Mouse (Mus musculus) heart, postnatal 0 days (tissue): ENCODE results near the gene Igfbp4. TPM values are rescaled to one million over a fixed set of nuclear protein-coding genes. Genes with fewer than 3 reads are reported as not detected.

Experiments used
- ATAC-seq: fragments of 200-750 bp; cut with Nextera tagmentation; 2 replicates; pipeline ENCODE4 v1.8.0; 2017; ENCODE audit warnings: low read depth, moderate number of reproducible peaks, moderate library complexity; ENCODE audit not compliant: insufficient read depth
- DNase-seq: peaks from one replicate; pipeline ENCODE4 v3.0.0-alpha.2; 2016; ENCODE audit warnings: low spot score
- H3K27ac ChIP-seq: fragments of 300-500 bp; sonication (generic); 2 replicates; pipeline ENCODE4 v1.5.1; 2014; ENCODE audit warnings: low read depth, mild to moderate bottlenecking
- H3K27me3 ChIP-seq: fragments of 300-500 bp; sonication (generic); 2 replicates; pipeline ENCODE4 v1.6.1; 2014; ENCODE audit warnings: low read length, mixed read lengths; ENCODE audit not compliant: control insufficient read depth, insufficient read depth
- H3K36me3 ChIP-seq: fragments of 300-500 bp; sonication (generic); replicated peaks from 2 replicates; pipeline ENCODE4 v1.6.1; 2014; ENCODE audit warnings: low read length, mixed read lengths; ENCODE audit not compliant: control insufficient read depth, insufficient read depth
- H3K4me1 ChIP-seq: fragments of 300-500 bp; sonication (generic); 2 replicates; pipeline ENCODE4 v1.6.1; 2014; ENCODE audit warnings: antibody characterized with exemption; ENCODE audit not compliant: control insufficient read depth, insufficient read depth
- H3K4me2 ChIP-seq: fragments of 300-500 bp; sonication (generic); 2 replicates; pipeline ENCODE4 v1.6.1; 2014; ENCODE audit warnings: low read depth, mild to moderate bottlenecking, low read length, moderate library complexity
- H3K4me3 ChIP-seq: fragments of 300-500 bp; sonication (generic); 2 replicates; pipeline ENCODE4 v1.5.1; 2014; ENCODE audit warnings: low read depth, low read length
- H3K9ac ChIP-seq: fragments of 300-500 bp; sonication (generic); replicated peaks from 2 replicates; pipeline ENCODE4 v1.6.1; 2014; ENCODE audit warnings: low read depth, low read length, mixed read lengths
- H3K9me3 ChIP-seq: fragments of 300-500 bp; sonication (generic); replicated peaks from 2 replicates; pipeline ENCODE4 v1.6.1; 2016; ENCODE audit warnings: low read length; ENCODE audit not compliant: control insufficient read depth
- CTCF ChIP-seq: IDR thresholded peaks from 2 replicates; pipeline ENCODE4 v1.5.1; 2016; ENCODE audit warnings: antibody characterized with exemption, control low read depth, low read depth
- EP300 ChIP-seq: IDR thresholded peaks from 2 replicates; pipeline ENCODE4 v1.6.1; 2016; ENCODE audit warnings: antibody characterized with exemption, low read depth
- WGBS: fragments of 180-500 bp; shearing (Covaris S2); extraction: QIAGEN DNeasy Blood & Tissue Kit; methylation state at CpG from one replicate; pipeline ENCODE4 v1.1.7; 2014; 5-methylcytosine and 5-hydroxymethylcytosine counted together
- polyA plus RNA-seq: library from polyadenylated mRNA; unstranded; fragments of >200 nt; fragmentation: Nextera tagmentation; extraction: Ambion mirVana; gene quantifications from 2 replicates; pipeline ENCODE4 v1.2.1, GENCODE M21; 2015
- total RNA-seq: library from RNA; depleted of rRNA; stranded (reverse); fragments of >200 nt; gene quantifications from 2 replicates; pipeline ENCODE4 v1.2.3, GENCODE M21; 2014; ENCODE audit warnings: low replicate concordance

The Igfbp4 gene
- total and polyA plus RNA-seq, 2 experiments from 2014 or later: 186 to 221 TPM

DNA sequence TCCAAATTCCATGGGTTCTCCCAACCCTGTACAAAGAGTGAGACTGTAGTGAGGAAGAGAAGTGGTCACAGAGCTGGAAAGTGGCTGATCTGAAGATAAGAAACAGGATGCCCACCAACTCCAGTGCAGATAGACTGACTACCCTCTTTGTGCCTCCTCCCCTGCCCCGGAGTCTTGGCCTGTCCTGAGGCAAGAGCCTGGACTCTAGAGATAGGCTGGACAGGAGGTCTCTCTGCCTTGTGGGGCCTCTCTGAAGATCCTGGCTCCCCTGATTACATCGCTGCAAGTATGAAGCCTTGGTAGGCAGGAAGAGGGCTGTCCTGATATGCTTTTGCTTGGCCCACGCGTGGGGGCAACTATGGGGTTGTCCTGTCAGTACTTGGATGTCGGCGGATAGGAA, 4.8 kb upstream of the Igfbp4 start:
- no peak overlapping the region for H3K4me2 ChIP-seq
- H3K9me3 ChIP-seq: no peaks in the 10 kb centered on the region
- H3K4me3 ChIP-seq: no peak overlapping the region
- no peaks in the 10 kb centered on the region for H3K36me3 ChIP-seq
- 0 out of 2 replicates have a peak, but pooled peaks cover 8% of the 10 kb centered on the region for H3K4me1 ChIP-seq
- H3K27ac ChIP-seq: no peak overlapping the region
- no peaks in the 10 kb centered on the region for H3K27me3 ChIP-seq
- ATAC-seq: no peak
- TF ChIP-seq CTCF: no peak
- no peak for TF ChIP-seq EP300
- no peak for DNase-seq
- WGBS: 45% methylated on average over 6 of the region's 6 CpGs
- H3K9ac ChIP-seq: no peak overlapping the region

DNA sequence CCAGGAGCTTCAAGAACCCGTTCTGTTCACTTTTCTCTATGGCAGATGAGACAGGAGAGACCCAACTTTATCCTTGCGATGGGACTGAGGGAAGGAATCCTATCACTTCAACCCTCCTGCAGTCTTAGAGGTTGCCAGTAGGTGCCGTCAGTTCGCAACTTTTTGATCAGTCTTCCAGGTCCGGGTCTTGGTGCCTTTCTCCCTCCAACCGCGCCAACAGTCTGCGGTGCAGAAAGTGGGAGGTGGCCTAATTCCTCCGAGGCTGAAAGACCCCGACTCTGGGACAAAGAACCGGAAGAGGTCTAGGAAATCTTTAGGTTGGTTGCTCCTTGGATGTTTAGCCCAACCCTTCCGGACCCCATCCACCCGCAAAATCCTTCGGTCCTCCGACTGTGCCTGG, 1.3 kb upstream of the Igfbp4 start:
- Histone ChIP-seq H3K9ac (0 out of 2 replicates have a peak overlapping the region, but pooled peaks have one; percentile 9), H3K9me3 (no peaks in the 10 kb centered on the region), H3K4me3 (peak overlapping the region; percentile 62), H3K4me2 (peak overlapping the region; percentile 91), H3K36me3 (no peaks in the 10 kb centered on the region), H3K4me1 (0 out of 2 replicates have a peak, but pooled peaks cover 7% of the 10 kb centered on the region), H3K27me3 (no peaks in the 10 kb centered on the region), H3K27ac (peak overlapping the region; percentile 90; the same call in 1 of the 2 replicates)
- DNase-seq (peak; percentile 86), ATAC-seq (peak; percentile 64)
- WGBS: 2% methylated on average over 15 of the region's 15 CpGs
- TF ChIP-seq CTCF (peak; percentile 89), EP300 (no peak)

DNA sequence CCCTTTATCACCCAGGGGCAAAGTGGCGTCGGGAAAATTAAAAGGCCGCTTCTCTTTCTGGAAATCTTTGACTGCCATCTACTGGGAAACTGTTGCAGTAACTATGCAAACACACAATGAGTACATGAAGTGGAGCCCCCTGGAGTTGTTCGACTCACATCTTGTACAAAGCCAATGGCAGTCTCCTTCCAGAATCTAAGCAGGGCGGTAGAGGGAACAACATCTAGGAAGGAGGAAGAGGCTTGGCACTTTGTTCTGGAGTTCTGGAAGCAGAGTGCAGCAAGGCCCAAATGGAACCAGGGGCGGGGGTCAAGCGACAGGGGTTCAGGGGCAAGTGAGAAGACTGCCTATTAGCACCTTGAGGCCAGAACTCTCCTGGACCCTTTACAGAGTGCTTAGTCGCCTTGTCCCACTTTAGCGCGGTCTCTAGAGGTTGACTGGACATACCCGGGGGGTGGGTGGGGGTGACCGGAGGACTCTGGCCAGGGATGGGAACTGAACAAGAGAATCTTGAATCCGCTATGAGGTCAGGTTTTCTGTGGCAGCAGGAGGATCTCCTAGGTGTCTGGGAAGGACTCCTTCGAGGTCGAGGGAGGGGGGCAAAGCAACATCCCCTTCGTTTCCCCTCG, 584 bp upstream of the Igfbp4 start:
- Histone ChIP-seq H3K9me3 (no peaks in the 10 kb centered on the region), H3K4me2 (peak overlapping the region; percentile 91), H3K27ac (peak overlapping the region; percentile 90), H3K9ac (peak overlapping the region; percentile 71), H3K36me3 (no peaks in the 10 kb centered on the region), H3K27me3 (no peaks in the 10 kb centered on the region), H3K4me3 (peak overlapping the region; percentile 62), H3K4me1 (0 out of 2 replicates have a peak, but pooled peaks cover 13% of the 10 kb centered on the region)
- TF ChIP-seq CTCF (peak; percentile 53), EP300 (no peak)
- 4% methylated on average over 17 of the region's 17 CpGs for WGBS
- ATAC-seq (peak; percentile 9; the same call in 1 of the 2 replicates), DNase-seq (peak; percentile 50)

DNA sequence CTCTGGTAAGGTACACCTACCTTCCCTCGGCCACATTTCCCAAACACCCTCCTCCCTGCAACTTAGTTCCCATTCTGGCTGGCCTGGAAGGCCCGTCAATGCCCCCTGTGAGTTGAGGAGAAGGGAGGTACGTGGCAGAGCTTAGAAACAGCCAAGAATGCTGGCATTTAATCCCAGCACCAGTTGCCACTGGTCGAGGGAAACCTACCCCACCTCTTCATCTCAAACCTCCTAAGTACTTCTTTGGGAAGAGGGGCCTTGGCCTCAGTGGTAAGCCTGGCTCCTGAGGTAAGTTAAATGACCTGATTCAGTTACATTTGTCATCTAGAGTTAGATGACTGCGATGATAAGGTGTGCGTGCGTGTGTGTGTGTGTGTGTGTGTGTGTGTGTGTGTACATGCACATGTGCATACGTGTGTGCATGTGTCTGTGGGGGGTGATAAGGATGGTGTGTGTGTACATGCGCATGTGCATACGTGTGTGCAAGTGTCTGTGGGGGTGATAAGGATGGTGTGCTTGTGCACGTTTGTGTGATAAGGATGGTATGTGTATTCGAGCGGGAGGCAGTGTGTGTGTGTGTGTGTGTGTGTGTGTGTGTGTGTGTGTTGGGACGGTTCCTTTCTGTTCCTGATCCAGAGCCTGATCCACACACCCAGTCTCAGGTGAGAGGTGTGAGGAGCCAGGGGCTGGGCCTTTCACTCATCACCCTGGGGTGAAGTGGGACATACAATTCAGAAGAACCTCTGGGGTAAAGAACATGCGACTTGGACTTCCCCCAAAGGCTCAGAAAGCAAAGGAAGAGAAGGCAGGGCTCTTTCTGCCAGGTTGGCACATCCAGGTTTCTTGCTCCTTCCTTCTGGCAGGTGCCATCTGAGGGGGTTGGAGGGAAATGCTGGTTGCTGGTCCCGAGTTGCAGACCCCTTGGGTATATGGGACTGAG, 1.1 kb downstream of the Igfbp4 start:
- no peaks in the 10 kb centered on the region for H3K27me3 ChIP-seq
- peak overlapping the region; percentile 71 for H3K9ac ChIP-seq
- no peaks in the 10 kb centered on the region for H3K36me3 ChIP-seq
- H3K4me1 ChIP-seq: peaks cover 27% of the 10 kb centered on the region; the same call in 1 of the 2 replicates
- no peak for DNase-seq
- H3K4me3 ChIP-seq: peak overlapping the region; percentile 62
- no peaks in the 10 kb centered on the region for H3K9me3 ChIP-seq
- no peak for ATAC-seq
- peak overlapping the region; percentile 90 for H3K27ac ChIP-seq
- H3K4me2 ChIP-seq: peak overlapping the region; percentile 91
- 35% methylated on average over 16 of the region's 16 CpGs for WGBS
- no peak for TF ChIP-seq CTCF
- TF ChIP-seq EP300: no peak

DNA sequence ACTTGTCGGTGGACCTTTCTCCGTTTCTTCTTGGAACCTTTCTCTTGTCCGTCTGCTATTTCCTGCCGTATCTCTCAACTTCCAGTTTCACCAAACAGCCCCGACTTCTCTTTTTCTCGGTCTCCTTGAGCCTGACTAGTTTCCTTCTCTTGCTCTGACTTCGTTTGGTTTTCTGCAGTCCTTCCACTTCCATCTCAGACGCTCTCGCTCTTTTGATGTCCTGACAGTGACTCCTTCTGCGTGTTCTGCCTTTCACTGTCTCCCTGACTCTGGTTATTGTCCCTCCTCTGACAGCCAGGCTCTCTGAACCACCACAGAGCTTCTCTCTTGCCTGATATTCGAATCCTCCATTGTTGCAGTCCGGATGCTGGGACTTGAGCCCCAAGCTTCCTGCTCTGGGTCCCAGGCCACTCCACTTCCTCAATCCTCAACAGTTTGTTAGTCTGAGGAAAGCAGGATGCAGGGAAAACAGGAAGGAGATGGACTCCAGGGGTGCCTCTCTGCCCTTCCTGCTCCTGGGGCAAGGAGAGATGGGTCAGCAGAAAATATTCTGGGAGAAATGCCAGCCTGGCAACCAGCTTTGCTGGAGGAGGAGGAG, 1.9 kb downstream of the Igfbp4 start:
- Histone ChIP-seq H3K9me3 (no peaks in the 10 kb centered on the region), H3K36me3 (no peaks in the 10 kb centered on the region; the same call in 1 of the 2 replicates), H3K27me3 (no peaks in the 10 kb centered on the region), H3K27ac (peak overlapping the region; percentile 90), H3K4me1 (peaks cover 35% of the 10 kb centered on the region), H3K9ac (peak overlapping the region; percentile 46), H3K4me2 (peak overlapping the region; percentile 91), H3K4me3 (peak overlapping the region; percentile 62)
- no peak for TF ChIP-seq CTCF
- TF ChIP-seq EP300: peak; percentile 62; the same call in 1 of the 2 replicates
- 31% methylated on average over 12 of the region's 12 CpGs for whole genome bisulfite sequencing
- peak; percentile 76 for DNase-seq
- ATAC-seq: no peak
